Mouse (Mus musculus): Measurements from ENCODE around the gene Lck. TPM values are rescaled to one million over a fixed set of nuclear protein-coding genes. Genes with fewer than 3 reads are reported as not detected.
A peak's percentile ranks its signal among the peaks of the same experiment; 100 is the strongest.

The Lck gene
- polyA plus RNA-seq, 2 experiments, result 3.1 to 3.9 TPM

- H3K9me3 ChIP-seq (ENCODE audit: control insufficient read depth, low read length), result no peaks in the 10 kb centered on the region
- TF ChIP-seq CTCF (IDR thresholded peaks at IDR 0.05; ENCODE audit: low read depth), result no peak
- no peak for TF ChIP-seq EP300 (IDR thresholded peaks at IDR 0.05; ENCODE audit: low read depth)
- H3K9ac ChIP-seq (replicated peaks), result no peak overlapping the region
- WGBS (ENCODE audit: insufficient replicate concordance), result 73% methylated on average over 12 of the region's 12 CpGs
- H3K27me3 ChIP-seq (ENCODE audit: control insufficient read depth, insufficient read depth, low read length), result no peaks in the 10 kb centered on the region
- DNase-seq (ENCODE audit: low read depth in 3 of 3, low spot score in 3 of 3) (no peak), ATAC-seq (ENCODE audit: insufficient read depth) (0 out of 2 replicates have a peak, but pooled peaks have one; percentile 1)
- no peak overlapping the region for H3K4me3 ChIP-seq (ENCODE audit: insufficient read depth in 1 of 2, low read depth in 2 of 2, low read length in 2 of 2)
- H3K4me1 ChIP-seq (replicated peaks; ENCODE audit: control insufficient read depth in 2 of 2, insufficient read depth in 2 of 2, low read length in 1 of 2), result peaks cover 0 to 3% of the 10 kb centered on the region in 2 experiments; a peak in 1 of 4 replicates
- no peak overlapping the region for H3K4me2 ChIP-seq (ENCODE audit: low read depth)
- H3K27ac ChIP-seq, result no peak overlapping the region
- H3K36me3 ChIP-seq (replicated peaks; ENCODE audit: control insufficient read depth, insufficient read depth, low read depth), result peaks cover 34% of the 10 kb centered on the region
Observed at GRCm38 (mm10) chr4:129609139-129609631, 35.7 kb upstream of the Lck start.

GRCm38 (mm10) chr4:129608426-129609025 lies 35.1 kb upstream of the Lck start:
- DNase-seq (ENCODE audit: low read depth in 3 of 3, low spot score in 3 of 3) (peak; percentile 73 to 80 (median 76)), ATAC-seq (ENCODE audit: insufficient read depth) (peak; percentile 84)
- Histone ChIP-seq H3K4me2 (ENCODE audit: low read depth) (no peak overlapping the region), H3K4me3 (ENCODE audit: insufficient read depth in 1 of 2, low read depth in 2 of 2, low read length in 2 of 2) (no peak overlapping the region), H3K4me1 (replicated peaks; ENCODE audit: control insufficient read depth in 2 of 2, insufficient read depth in 2 of 2, low read length in 1 of 2) (peaks cover 0 to 3% of the 10 kb centered on the region in 2 experiments; a peak in 1 of 4 replicates), H3K36me3 (replicated peaks; ENCODE audit: control insufficient read depth, insufficient read depth, low read depth) (peaks cover 40% of the 10 kb centered on the region), H3K27ac (peak overlapping the region; percentile 28; the same call in 1 of the 2 replicates), H3K9ac (replicated peaks) (no peak overlapping the region), H3K27me3 (ENCODE audit: control insufficient read depth, insufficient read depth, low read length) (no peaks in the 10 kb centered on the region), H3K9me3 (ENCODE audit: control insufficient read depth, low read length) (no peaks in the 10 kb centered on the region)
- 32% methylated on average over 7 of the region's 7 CpGs for WGBS (ENCODE audit: insufficient replicate concordance)
- TF ChIP-seq CTCF (IDR thresholded peaks at IDR 0.05; ENCODE audit: low read depth) (peak; percentile 98), EP300 (IDR thresholded peaks at IDR 0.05; ENCODE audit: low read depth) (peak; percentile 41; the same call in 1 of the 2 replicates)

DNA sequence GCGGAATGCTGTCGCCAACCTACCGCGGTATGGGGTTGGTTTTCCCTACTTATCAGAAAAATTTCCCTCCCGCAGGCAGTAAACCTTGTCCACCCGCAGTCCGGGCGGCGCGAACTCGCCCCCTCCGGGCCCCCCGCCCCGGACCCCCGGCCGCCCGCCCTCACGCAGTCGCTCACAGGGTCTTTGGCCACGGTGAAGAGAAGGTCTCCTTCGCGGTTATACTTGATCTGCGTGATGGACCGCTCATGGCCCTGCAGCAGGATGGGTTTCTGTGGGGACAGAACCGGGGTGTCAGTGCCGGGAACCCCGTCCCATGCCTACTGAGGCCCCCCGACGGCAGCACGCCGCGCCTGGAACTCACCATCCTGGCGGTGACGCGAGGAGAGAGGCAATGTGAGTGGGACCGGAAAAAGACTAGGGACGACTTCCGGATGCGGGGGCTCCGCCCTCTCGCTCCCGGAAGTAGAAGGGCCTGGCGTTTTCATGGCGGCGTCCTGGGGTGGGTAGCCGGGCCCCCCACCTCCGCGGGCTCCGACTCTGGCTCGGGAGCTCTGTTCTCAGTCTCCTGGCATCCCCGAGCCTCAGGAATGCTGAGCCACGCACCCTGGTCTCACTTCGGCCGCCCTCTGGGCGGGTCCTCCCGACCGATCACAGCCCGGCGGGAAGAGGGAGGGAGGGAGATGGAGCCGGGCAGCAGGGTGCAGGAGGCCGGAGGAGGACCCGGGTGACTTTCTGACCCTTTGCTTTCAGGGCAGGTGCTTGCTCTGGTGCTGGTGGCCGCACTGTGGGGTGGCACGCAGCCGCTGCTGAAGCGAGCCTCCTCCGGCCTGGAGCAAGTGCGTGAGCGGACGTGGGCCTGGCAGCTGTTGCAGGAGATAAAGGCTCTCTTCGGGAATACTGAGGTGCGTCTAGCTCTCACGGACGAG lies 27.1 kb upstream of the Lck start, which contains the start of the genes Eif3i and Tmem234:
TSS of gene Eif3i (minus strand) at position 416 of the 926 bp plus-strand sequence.
TSS of gene Tmem234 (plus strand) at position 436 of the 926 bp plus-strand sequence.
- H3K27me3 ChIP-seq (ENCODE audit: control insufficient read depth, insufficient read depth, low read length), result no peaks in the 10 kb centered on the region
- ATAC-seq (ENCODE audit: insufficient read depth) (peak; percentile 91), DNase-seq (ENCODE audit: low read depth in 3 of 3, low spot score in 3 of 3) (peak; percentile 68 to 75 (median 70))
- peak within 1 kb of the TSS; percentile 70 to 93 for H3K4me3 ChIP-seq (ENCODE audit: insufficient read depth in 1 of 2, low read depth in 2 of 2, low read length in 2 of 2)
- peak; percentile 36; the same call in 1 of the 2 replicates for TF ChIP-seq EP300 (IDR thresholded peaks at IDR 0.05; ENCODE audit: low read depth)
- TF ChIP-seq CTCF (IDR thresholded peaks at IDR 0.05; ENCODE audit: low read depth), result peak; percentile 37
- WGBS (ENCODE audit: insufficient replicate concordance), result under 1% methylated on average over 74 of the region's 74 CpGs
- H3K36me3 ChIP-seq (replicated peaks; ENCODE audit: control insufficient read depth, insufficient read depth, low read depth), result peaks cover 42% of the 10 kb centered on the region
- no peaks in the 10 kb centered on the region for H3K9me3 ChIP-seq (ENCODE audit: control insufficient read depth, low read length)
- H3K27ac ChIP-seq, result peak within 1 kb of the TSS; percentile 81
- peak within 1 kb of the TSS; percentile 93 for H3K9ac ChIP-seq (replicated peaks)
- peaks cover 16% of the 10 kb centered on the region in 2 experiments for H3K4me1 ChIP-seq (replicated peaks; ENCODE audit: control insufficient read depth in 2 of 2, insufficient read depth in 2 of 2, low read length in 1 of 2)
- H3K4me2 ChIP-seq (ENCODE audit: low read depth), result peak within 1 kb of the TSS; percentile 89

DNA sequence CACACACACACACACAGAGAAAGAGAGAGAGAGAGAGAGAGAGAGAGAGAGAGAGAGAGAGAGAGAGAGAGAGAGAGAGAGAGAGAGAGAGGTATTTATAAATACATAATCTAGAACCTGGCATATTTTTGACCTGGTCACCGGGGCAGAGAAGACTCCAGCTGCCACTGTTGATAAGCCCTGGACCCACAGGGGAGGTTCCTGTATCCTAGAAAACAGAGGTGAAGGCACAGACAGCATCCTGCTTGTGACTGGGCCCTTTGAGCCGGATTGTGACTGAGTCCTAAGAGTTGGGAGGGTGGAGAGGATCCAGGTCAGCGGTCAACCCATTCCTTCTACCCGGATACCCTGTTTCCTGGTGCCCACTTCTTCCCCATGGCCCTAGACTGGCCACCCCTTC lies 15.4 kb upstream of the Lck start:
- Histone ChIP-seq H3K27ac (peak overlapping the region; percentile 82), H3K4me3 (ENCODE audit: insufficient read depth in 1 of 2, low read depth in 2 of 2, low read length in 2 of 2) (no peak overlapping the region; a peak in 1 of 4 replicates), H3K9me3 (ENCODE audit: control insufficient read depth, low read length) (no peaks in the 10 kb centered on the region), H3K4me2 (ENCODE audit: low read depth) (peak overlapping the region; percentile 37), H3K4me1 (replicated peaks; ENCODE audit: control insufficient read depth in 2 of 2, insufficient read depth in 2 of 2, low read length in 1 of 2) (peaks cover 15 to 36% of the 10 kb centered on the region in 2 experiments), H3K9ac (replicated peaks) (peak overlapping the region; percentile 6; the same call in 1 of the 2 replicates), H3K27me3 (ENCODE audit: control insufficient read depth, insufficient read depth, low read length) (no peaks in the 10 kb centered on the region), H3K36me3 (replicated peaks; ENCODE audit: control insufficient read depth, insufficient read depth, low read depth) (peaks cover 28% of the 10 kb centered on the region)
- ATAC-seq (ENCODE audit: insufficient read depth) (peak; percentile 75), DNase-seq (ENCODE audit: low read depth in 3 of 3, low spot score in 3 of 3) (peak; percentile 47 to 67 (median 52))
- TF ChIP-seq EP300 (IDR thresholded peaks at IDR 0.05; ENCODE audit: low read depth), result peak; percentile 78
- no peak for TF ChIP-seq CTCF (IDR thresholded peaks at IDR 0.05; ENCODE audit: low read depth)
- 48% methylated on average over 4 of the region's 4 CpGs for WGBS (ENCODE audit: insufficient replicate concordance)

Data from liver, embryonic 14.5 days (tissue).